Mouse (Mus musculus) gastrocnemius, adult 8-10 months (tissue): ENCODE measurements at regions not wholly inside any gene's neighbourhood (a gene's known extent, or its start where the extent isn't known, plus 50 kb on each side); places are given as distances from the start of the nearest gene placed in this dataset.

Experiments
- DNase-seq, 2 experiments: peaks; one replicate each; pipeline ENCODE4 v3.0.0; 2022; ENCODE audit warnings: low spot score in 2 of 2

- DNase-seq: no peak
Observed at GRCm38 (mm10) chr6:126588761-126589160, 53.5 kb upstream of the Kcna5 start.

- DNase-seq: no peak
Observed at GRCm38 (mm10) chr6:126587476-126587875, 52.3 kb upstream of the Kcna5 start.

GRCm38 (mm10) chr6:126585813-126586212 is 50.6 kb upstream of the Kcna5 start:
- peak in 1 of 2 experiments; percentile 7 for DNase-seq
